Mouse (Mus musculus): Measurements from ENCODE around the gene 4931406P16Rik.
"Not testable (repeated sequence)": the region's sequence is repeated elsewhere in the genome, so short reads cannot be mapped to it uniquely, and the experiment has no call there.

4931406P16Rik gene

GRCm38 (mm10) chr7:34208027-34208745 is 105.2 kb downstream of the 4931406P16Rik start:
- DNase-seq (ENCODE audit: low read depth): no peak

- DNase-seq (ENCODE audit: low read depth): no peak
Measured at GRCm38 (mm10) chr7:34206331-34206730, 107.0 kb downstream of the 4931406P16Rik start.

GRCm38 (mm10) chr7:34202147-34202546 is 111.2 kb downstream of the 4931406P16Rik start:
- DNase-seq (ENCODE audit: low read depth): not testable (repeated sequence)

GRCm38 (mm10) chr7:34200829-34201228 is 112.5 kb downstream of the 4931406P16Rik start:
- DNase-seq (ENCODE audit: low read depth): no peak

GRCm38 (mm10) chr7:34198346-34198745 is 115.0 kb downstream of the 4931406P16Rik start:
- peak; percentile 65 for DNase-seq (ENCODE audit: low read depth)

GRCm38 (mm10) chr7:34196132-34197128 is 116.9 kb downstream of the 4931406P16Rik start, which contains the start of gene Pdcd2l:
TSS of gene Pdcd2l (minus strand) at chr7:34196661.
- DNase-seq (ENCODE audit: low read depth): peak; percentile 78

GRCm38 (mm10) chr7:34195632-34196031 is 117.7 kb downstream of the 4931406P16Rik start:
- DNase-seq (ENCODE audit: low read depth): peak; percentile 16

GRCm38 (mm10) chr7:34192825-34193224 is 120.5 kb downstream of the 4931406P16Rik start:
- DNase-seq (ENCODE audit: low read depth): no peak

- no peak for DNase-seq (ENCODE audit: low read depth)
Measured at GRCm38 (mm10) chr7:34189376-34189989, 123.9 kb downstream of the 4931406P16Rik start.
